Mouse (Mus musculus) limb, embryonic 13.5 days (tissue): ENCODE results near the gene Gm26741. TPM values are rescaled to one million over a fixed set of nuclear protein-coding genes. Genes with fewer than 3 reads are reported as not detected.
A peak's percentile ranks its signal among the peaks of the same experiment; 100 is the strongest.

Experiments used
- ATAC-seq: fragments of 200-750 bp; cut with Nextera tagmentation; 2 replicates; pipeline ENCODE4 v1.8.0; 2017; ENCODE audit warnings: low read depth, moderate number of reproducible peaks, moderate TSS enrichment; ENCODE audit not compliant: low FRiP score
- H3K27ac ChIP-seq: fragments of 300-500 bp; sonication (generic); 2 replicates; pipeline ENCODE4 v1.5.1; 2015; ENCODE audit warnings: inconsistent platforms, mild to moderate bottlenecking, moderate library complexity
- H3K27me3 ChIP-seq: fragments of 300-500 bp; sonication (generic); 2 replicates; pipeline ENCODE4 v1.6.1; 2015; ENCODE audit warnings: mild to moderate bottlenecking, inconsistent platforms
- H3K36me3 ChIP-seq: fragments of 300-500 bp; sonication (generic); 2 replicates; pipeline ENCODE4 v1.6.1; 2015; ENCODE audit warnings: inconsistent platforms, mild to moderate bottlenecking, moderate library complexity
- H3K4me1 ChIP-seq: fragments of 300-500 bp; sonication (generic); 2 replicates; pipeline ENCODE4 v1.6.1; 2015; ENCODE audit warnings: inconsistent platforms
- H3K4me2 ChIP-seq: fragments of 300-500 bp; sonication (generic); replicated peaks from 2 replicates; pipeline ENCODE4 v1.6.1; 2015; ENCODE audit warnings: inconsistent platforms, mild to moderate bottlenecking, moderate library complexity
- H3K4me3 ChIP-seq: fragments of 300-500 bp; sonication (generic); 2 replicates; pipeline ENCODE4 v1.5.1; 2015; ENCODE audit warnings: moderate library complexity, mild to moderate bottlenecking, inconsistent platforms
- H3K9ac ChIP-seq: fragments of 300-500 bp; sonication (generic); 2 replicates; pipeline ENCODE4 v1.6.1; 2015; ENCODE audit warnings: mild to moderate bottlenecking, inconsistent platforms
- H3K9me3 ChIP-seq: fragments of 300-500 bp; sonication (generic); 2 replicates; pipeline ENCODE4 v1.6.1; 2016; ENCODE audit warnings: inconsistent platforms
- WGBS: fragments of 180-500 bp; shearing (Covaris S2); methylation state at CpG from one replicate; pipeline ENCODE4 v1.1.7; 2015; 5-methylcytosine and 5-hydroxymethylcytosine counted together
- polyA plus RNA-seq: library from polyadenylated mRNA; unstranded; fragments of >200 nt; fragmentation: Nextera tagmentation; extraction: Ambion mirVana; gene quantifications from 2 replicates; pipeline ENCODE4 v1.2.1, GENCODE M21; 2015

Gm26741 gene
- polyA plus RNA-seq, 1 experiment from 2014 or later = not detected

DNA sequence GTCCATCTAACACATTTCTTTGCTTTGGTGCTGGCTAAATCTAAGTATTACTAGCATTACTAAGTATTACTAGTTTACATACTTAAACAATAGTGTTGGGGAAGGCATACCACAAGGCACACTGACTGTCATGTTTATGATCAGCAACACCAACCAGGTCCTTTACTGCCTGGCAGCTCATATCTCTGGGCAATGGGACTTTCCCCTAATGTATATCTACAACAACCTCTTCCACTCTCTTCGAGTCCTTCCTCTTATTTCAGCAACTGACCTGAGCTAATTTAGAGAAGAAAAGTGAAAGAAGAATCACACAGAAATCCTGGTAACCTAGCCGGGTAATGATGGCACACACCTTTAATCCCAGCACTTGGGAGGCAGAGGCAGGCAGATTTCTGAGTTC is 17.9 kb downstream of the Gm26741 start:
- Histone ChIP-seq H3K27ac (no peak overlapping the region), H3K9ac (no peak overlapping the region), H3K4me1 (peaks cover 17% of the 10 kb centered on the region), H3K4me3 (no peak overlapping the region), H3K36me3 (no peaks in the 10 kb centered on the region), H3K4me2 (no peak overlapping the region), H3K27me3 (no peaks in the 10 kb centered on the region), H3K9me3 (no peaks in the 10 kb centered on the region)
- WGBS = 90% methylated on average over 2 of the region's 2 CpGs
- no peak for ATAC-seq

DNA sequence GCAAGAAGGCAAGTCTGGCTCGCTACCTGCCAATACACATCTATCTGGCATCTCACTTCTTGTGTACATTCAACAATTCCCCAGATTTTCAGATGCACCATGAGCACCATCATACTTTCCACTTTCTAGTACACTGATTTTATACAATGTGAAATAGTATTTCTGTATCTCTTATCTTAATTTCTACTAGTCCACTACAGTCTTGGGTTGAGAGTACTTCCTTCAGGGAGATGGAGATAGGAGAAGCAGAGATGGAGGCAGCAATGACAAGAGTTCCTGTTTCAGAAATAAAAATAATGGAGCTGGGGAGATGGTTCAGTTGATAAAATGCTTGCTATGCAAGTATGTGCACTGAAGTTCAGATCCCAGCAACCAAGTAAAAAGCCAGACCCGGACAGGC is 19.2 kb downstream of the Gm26741 start:
- Histone ChIP-seq H3K9ac (no peak overlapping the region), H3K27ac (no peak overlapping the region), H3K36me3 (no peaks in the 10 kb centered on the region), H3K4me2 (no peak overlapping the region), H3K4me1 (peaks cover 20% of the 10 kb centered on the region), H3K9me3 (no peaks in the 10 kb centered on the region), H3K4me3 (no peak overlapping the region), H3K27me3 (no peaks in the 10 kb centered on the region)
- WGBS = 94% methylated on average over 2 of the region's 2 CpGs
- ATAC-seq = no peak

DNA sequence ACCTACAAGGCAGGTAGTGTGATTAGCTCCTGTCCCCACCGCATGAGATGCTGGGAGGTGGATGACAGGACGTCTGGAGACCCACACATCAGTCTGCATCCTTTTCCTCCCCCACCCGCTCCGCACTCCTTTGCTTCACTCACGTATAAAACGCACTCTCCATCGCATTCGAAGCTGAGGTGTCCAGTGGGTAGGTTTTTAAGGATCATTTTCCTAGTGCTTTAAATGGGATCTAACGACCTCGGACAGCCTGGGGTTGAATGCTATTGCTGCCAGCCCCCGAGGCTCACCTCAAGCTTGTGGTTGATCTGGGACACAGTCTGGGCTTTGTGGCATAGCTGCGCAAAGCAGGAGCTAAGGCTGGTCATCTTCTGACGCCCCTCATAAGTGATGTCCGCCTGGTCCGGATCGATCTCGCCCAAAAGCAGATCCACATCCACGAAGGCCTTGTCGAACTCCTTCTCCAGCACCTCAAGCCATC is 22.8 kb downstream of the Gm26741 start:
- H3K9ac ChIP-seq = peak overlapping the region; percentile 95
- WGBS = under 1% methylated on average over 19 of the region's 19 CpGs
- no peaks in the 10 kb centered on the region for H3K36me3 ChIP-seq
- peak; percentile 44; the same call in 1 of the 2 replicates for ATAC-seq
- peak overlapping the region; percentile 85 for H3K4me3 ChIP-seq
- H3K9me3 ChIP-seq = no peaks in the 10 kb centered on the region
- H3K4me2 ChIP-seq = peak overlapping the region; percentile 90
- H3K27me3 ChIP-seq = no peaks in the 10 kb centered on the region
- peak overlapping the region; percentile 92 for H3K27ac ChIP-seq
- H3K4me1 ChIP-seq = peaks cover 25% of the 10 kb centered on the region

DNA sequence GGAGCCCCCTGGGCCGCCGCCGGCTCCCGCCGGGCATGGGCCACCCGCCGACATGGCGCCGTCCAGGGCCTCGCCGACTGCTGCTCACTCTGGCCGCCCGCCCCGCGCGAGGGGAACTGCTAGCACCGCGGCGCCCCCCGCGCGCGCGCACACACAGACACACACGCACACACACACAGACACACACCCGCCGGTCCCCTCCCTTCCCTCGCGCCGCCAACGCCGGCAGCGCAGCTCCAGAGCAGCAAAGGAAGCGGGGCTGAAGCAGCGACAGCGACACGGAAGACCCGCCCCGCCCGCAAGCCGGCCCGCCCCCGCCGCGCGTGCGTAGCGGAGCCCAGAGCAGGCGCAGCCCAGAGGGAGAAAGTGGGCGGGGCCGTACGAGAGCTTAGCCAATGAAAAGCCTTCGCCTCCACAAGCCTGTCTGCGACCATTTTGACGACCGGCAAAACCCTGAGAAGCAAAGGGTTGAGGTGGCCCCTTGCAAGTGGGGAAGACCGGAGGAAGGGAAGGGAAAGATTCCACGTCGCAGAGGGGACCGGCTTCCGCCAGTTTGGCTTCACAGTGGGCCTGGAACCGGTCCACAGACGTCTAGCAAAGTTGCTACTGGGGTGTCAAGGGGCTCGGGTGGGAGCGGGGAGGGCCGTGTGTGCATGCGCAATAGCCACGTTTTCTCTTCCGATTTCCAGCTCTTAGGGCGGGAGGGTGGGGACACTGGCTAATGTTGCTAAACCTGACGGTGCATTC is 23.5 kb downstream of the Gm26741 start, which contains the start of gene Gopc:
Gene Gopc (minus strand): TSS at position 280 of the 747 bp plus-strand sequence.
- under 1% methylated on average over 65 of the region's 71 CpGs for WGBS
- Histone ChIP-seq H3K4me1 (peaks cover 25% of the 10 kb centered on the region), H3K27me3 (no peaks in the 10 kb centered on the region), H3K4me2 (peak within 1 kb of the TSS; percentile 90), H3K4me3 (peak within 1 kb of the TSS; percentile 85), H3K9ac (peak within 1 kb of the TSS; percentile 95), H3K36me3 (no peaks in the 10 kb centered on the region), H3K27ac (peak within 1 kb of the TSS; percentile 92), H3K9me3 (no peaks in the 10 kb centered on the region)
- ATAC-seq = peak; percentile 99

DNA sequence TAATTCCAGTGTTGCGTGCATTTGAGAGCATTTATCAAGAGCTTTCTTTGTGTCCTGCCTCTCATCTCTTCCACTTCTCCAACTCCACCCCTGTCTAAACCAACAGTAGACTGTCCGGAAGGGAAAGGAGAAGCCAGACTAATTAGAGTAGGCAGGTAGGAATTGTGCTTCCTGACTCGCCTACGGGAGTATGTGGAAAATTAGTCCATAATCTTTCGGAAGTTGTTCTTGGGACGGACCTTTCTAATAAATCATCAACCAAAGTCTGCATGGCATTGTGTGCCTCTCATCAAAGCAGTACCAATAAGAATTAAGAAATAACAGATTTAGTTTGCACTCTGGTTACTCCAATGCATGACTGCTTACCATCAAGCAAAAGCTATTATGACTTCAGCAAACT is 24.5 kb downstream of the Gm26741 start:
- H3K9me3 ChIP-seq = no peaks in the 10 kb centered on the region
- no peaks in the 10 kb centered on the region for H3K27me3 ChIP-seq
- peak overlapping the region; percentile 95; the same call in 1 of the 2 replicates for H3K9ac ChIP-seq
- peak overlapping the region; percentile 67 for H3K4me2 ChIP-seq
- no peak for ATAC-seq
- H3K4me1 ChIP-seq = peaks cover 25% of the 10 kb centered on the region
- 77% methylated on average over 6 of the region's 6 CpGs for WGBS
- no peaks in the 10 kb centered on the region for H3K36me3 ChIP-seq
- no peak overlapping the region for H3K27ac ChIP-seq
- H3K4me3 ChIP-seq = peak overlapping the region; percentile 85

DNA sequence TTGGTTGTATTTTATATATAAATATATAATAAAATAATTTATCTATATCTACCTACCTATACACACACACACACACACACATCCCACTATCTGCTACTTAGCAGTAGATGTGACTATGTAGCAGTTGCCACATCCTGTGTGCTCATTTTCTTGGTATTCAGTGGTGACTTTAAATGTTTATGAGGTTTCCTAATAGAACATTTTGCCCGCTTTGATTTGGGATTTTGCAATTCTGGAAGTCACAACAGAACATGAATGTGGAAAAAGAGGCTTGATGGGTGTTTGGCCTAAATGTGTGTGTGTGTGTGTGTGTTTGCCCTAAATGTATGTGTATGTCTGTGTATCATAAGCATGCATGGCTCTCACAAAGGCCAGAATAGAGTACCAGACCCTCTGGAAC is 25.0 kb downstream of the Gm26741 start:
- Histone ChIP-seq H3K4me1 (peaks cover 24% of the 10 kb centered on the region), H3K27ac (no peak overlapping the region), H3K9ac (no peak overlapping the region), H3K4me3 (no peak overlapping the region), H3K36me3 (no peaks in the 10 kb centered on the region), H3K9me3 (no peaks in the 10 kb centered on the region), H3K4me2 (no peak overlapping the region), H3K27me3 (no peaks in the 10 kb centered on the region)
- ATAC-seq = no peak
- WGBS = 95% methylated on average over 1 of the region's 1 CpGs

DNA sequence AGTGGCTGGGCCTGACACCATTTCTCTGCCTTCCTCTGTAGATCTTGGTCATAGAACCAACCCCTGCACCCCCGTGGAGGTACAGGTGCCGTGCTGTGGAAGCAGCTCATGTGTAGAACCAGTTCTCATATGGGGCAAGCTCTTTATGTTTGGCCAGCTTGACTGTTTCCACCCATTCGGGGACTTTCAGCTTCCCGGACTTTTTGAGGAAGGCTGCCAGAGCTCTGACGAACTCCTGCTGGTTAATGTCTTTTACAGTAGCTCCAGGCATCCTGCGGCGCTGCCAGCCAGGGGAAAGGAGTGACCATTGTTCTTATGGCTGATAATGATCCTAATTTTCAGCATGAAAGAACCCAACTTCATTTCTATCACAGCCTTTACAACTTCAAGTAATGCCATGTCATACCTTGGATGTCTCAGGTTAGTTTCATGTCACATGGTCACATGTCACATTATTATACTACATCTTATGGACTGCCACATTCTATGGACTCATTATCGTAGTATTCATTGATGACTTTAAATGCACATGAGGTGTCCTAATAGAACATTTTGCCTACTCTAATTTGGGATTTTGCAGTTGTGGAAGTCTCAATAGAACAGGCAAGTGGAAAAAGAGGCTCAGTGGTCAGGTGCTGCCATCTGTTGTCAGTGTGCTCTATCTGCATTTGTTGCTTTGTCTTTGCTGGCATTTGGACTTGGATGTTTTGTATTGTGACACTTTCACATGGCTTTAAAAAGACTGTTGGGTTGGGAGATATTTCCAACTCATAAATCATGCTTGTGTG is 26.4 kb downstream of the Gm26741 start:
- Histone ChIP-seq H3K9me3 (no peaks in the 10 kb centered on the region), H3K27ac (no peak overlapping the region), H3K4me3 (no peak overlapping the region), H3K4me1 (peaks cover 20% of the 10 kb centered on the region), H3K36me3 (no peaks in the 10 kb centered on the region), H3K9ac (no peak overlapping the region), H3K27me3 (no peaks in the 10 kb centered on the region), H3K4me2 (no peak overlapping the region)
- ATAC-seq = no peak
- 33% methylated on average over 8 of the region's 8 CpGs for WGBS

DNA sequence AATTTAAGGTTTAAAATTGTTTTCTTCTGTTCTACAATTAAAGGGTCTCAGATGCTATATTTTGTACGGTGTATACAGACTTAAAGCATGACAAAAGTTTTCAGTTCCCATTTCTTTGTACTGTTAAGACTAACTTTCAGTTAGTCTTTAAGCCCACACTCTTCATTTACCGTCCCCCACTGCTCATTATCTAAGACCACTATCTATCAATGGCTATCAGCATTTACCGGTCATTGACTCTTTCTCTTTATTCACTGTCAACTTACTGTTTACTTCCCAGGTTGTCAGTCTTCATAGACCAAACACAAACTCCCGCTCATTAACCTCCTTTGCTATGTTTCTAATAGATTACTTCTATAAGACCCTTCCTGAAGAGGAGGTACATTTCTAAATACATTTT is 28.6 kb downstream of the Gm26741 start:
- ATAC-seq = no peak

DNA sequence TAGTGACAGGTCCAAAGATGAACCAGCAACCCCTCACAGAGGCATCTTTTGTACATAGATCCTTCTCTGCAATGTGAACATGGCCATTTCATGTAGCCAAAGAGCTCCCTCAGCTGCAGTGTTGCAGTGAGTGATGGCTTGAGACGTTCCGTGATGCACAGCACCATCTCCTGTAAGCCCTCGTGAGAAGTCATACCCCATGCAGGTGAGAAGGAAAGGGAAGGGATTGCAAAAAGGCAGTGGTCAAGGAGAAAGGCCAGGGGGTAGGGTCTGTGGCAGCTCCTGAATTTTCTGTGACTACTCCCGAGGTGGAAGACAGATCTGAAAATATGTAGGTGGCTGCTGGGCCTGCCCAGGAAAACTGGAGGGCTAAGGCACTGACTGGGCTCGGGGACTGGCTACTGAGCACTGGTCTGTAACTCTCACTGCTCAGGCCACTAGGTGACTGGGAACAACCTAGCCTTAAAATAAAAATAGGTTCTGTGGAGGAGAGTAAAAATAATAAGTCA is 30.4 kb downstream of the Gm26741 start, which contains the start of gene Nepn:
Gene Nepn (plus strand): TSS at position 51 of the 509 bp plus-strand sequence.
- Histone ChIP-seq H3K4me3 (no peak within 1 kb of the TSS), H3K36me3 (no peaks in the 10 kb centered on the region), H3K9me3 (no peaks in the 10 kb centered on the region), H3K27ac (peak within 1 kb of the TSS; percentile 33), H3K27me3 (no peaks in the 10 kb centered on the region), H3K4me2 (no peak within 1 kb of the TSS), H3K9ac (no peak within 1 kb of the TSS), H3K4me1 (0 out of 2 replicates have a peak, but pooled peaks cover 9% of the 10 kb centered on the region)
- WGBS = 65% methylated on average over 5 of the region's 5 CpGs
- no peak for ATAC-seq

More for the DNA sequence above, 28.6 kb downstream of the Gm26741 start:
- no peak overlapping the region for H3K4me2 ChIP-seq
- no peaks in the 10 kb centered on the region for H3K9me3 ChIP-seq
- no peak overlapping the region for H3K9ac ChIP-seq
- peaks cover 16% of the 10 kb centered on the region for H3K4me1 ChIP-seq
- H3K4me3 ChIP-seq = no peak overlapping the region
- no peak overlapping the region for H3K27ac ChIP-seq
- H3K36me3 ChIP-seq = no peaks in the 10 kb centered on the region
- 84% methylated on average over 4 of the region's 4 CpGs for WGBS
- no peaks in the 10 kb centered on the region for H3K27me3 ChIP-seq

DNA sequence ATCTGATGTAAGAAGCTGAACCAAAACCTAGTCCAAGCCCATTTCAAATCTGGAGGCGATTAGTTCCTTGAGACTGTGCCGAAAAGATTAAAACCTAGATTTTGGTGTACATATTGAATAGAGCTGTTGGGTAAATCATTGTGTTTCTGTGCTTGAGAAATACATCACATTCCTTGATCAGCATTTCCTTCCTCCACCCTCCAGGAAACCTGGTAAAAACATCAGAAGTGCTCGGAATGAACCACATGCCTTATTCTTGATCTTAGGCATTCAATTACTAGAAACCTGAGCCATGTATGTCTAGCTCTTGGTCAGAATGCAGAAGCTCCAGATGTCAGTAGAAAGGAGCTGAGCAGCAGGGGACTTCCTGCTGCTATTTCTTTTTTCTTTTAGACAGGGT is 30.9 kb downstream of the Gm26741 start:
- WGBS = 42% methylated on average over 3 of the region's 3 CpGs
- Histone ChIP-seq H3K4me1 (0 out of 2 replicates have a peak, but pooled peaks cover 9% of the 10 kb centered on the region), H3K27me3 (no peaks in the 10 kb centered on the region), H3K27ac (peak overlapping the region; percentile 33; the same call in 1 of the 2 replicates), H3K9me3 (no peaks in the 10 kb centered on the region), H3K9ac (no peak overlapping the region), H3K4me2 (no peak overlapping the region), H3K4me3 (no peak overlapping the region), H3K36me3 (no peaks in the 10 kb centered on the region)
- ATAC-seq = 0 out of 2 replicates have a peak, but pooled peaks have one; percentile 54

DNA sequence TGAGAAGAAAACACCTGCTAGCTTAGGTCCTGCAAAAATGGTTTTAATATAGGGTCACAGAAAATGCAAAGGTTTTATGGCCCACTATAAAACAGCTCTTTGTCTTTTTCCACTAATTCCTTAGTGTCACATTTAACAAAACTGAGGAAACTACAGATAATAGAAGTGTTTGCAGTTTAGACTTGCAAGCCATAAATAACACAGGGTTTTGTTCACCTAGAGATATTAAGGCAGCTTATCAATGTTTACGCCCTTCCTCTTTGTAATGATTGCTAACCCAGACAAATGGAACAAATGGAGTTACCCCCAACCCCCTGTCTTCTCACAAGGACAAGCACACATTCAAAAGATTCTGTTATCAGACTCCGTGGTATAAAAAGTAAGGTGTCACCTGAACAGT is 32.6 kb downstream of the Gm26741 start:
- no peak overlapping the region for H3K4me3 ChIP-seq
- ATAC-seq = no peak
- no peaks in the 10 kb centered on the region for H3K36me3 ChIP-seq
- no peaks in the 10 kb centered on the region for H3K9me3 ChIP-seq
- no peak overlapping the region for H3K9ac ChIP-seq
- no peak overlapping the region for H3K27ac ChIP-seq
- WGBS = 81% methylated on average over 2 of the region's 2 CpGs
- H3K4me2 ChIP-seq = no peak overlapping the region
- no peaks in the 10 kb centered on the region for H3K27me3 ChIP-seq
- 0 out of 2 replicates have a peak, but pooled peaks cover 3% of the 10 kb centered on the region for H3K4me1 ChIP-seq

DNA sequence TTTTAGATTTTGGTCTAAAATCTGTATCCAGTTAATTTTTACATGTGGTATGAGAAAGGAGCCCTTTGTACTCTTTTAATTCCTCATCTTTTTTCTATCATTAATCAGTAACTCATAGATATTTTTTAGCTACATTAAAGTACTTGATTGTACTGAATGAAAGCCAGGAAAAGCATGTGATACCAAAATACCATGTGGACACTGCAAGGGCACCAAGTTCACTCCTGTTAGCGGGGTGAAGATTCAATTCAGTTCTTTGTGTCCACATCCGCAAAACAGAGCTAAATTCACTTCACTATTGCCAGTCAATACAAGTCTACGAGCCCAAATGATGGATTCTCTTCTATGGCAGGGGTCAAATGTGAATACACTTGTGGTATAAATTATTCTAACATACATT is 38.1 kb downstream of the Gm26741 start:
- 86% methylated on average over 3 of the region's 3 CpGs for WGBS

More for the DNA sequence above, 38.1 kb downstream of the Gm26741 start:
- Histone ChIP-seq H3K36me3 (no peaks in the 10 kb centered on the region), H3K27ac (no peak overlapping the region), H3K4me2 (no peak overlapping the region), H3K27me3 (no peaks in the 10 kb centered on the region), H3K4me1 (no peaks in the 10 kb centered on the region), H3K9me3 (no peaks in the 10 kb centered on the region), H3K4me3 (no peak overlapping the region), H3K9ac (no peak overlapping the region)
- no peak for ATAC-seq
